Mouse (Mus musculus) inflammation-experienced regulatory T-cells, adult 6 months (primary cell): ENCODE data around the gene Hspb6. TPM values are rescaled to one million over a fixed set of nuclear protein-coding genes. Genes with fewer than 3 reads are reported as not detected.

ENCODE experiments used
- ATAC-seq: one replicate; pipeline ENCODE4 v1.8.0; 2017
- polyA plus RNA-seq, 3 experiments: library from polyadenylated mRNA; unstranded; fragments of 100-300 nt; shearing (Covaris generic); gene quantifications; one replicate each; pipeline ENCODE4 v1.2.1; 2017

The Hspb6 gene
- polyA plus RNA-seq, 3 experiments from 2014 or later = 2.7 to 3.6 (median 2.8) TPM

DNA sequence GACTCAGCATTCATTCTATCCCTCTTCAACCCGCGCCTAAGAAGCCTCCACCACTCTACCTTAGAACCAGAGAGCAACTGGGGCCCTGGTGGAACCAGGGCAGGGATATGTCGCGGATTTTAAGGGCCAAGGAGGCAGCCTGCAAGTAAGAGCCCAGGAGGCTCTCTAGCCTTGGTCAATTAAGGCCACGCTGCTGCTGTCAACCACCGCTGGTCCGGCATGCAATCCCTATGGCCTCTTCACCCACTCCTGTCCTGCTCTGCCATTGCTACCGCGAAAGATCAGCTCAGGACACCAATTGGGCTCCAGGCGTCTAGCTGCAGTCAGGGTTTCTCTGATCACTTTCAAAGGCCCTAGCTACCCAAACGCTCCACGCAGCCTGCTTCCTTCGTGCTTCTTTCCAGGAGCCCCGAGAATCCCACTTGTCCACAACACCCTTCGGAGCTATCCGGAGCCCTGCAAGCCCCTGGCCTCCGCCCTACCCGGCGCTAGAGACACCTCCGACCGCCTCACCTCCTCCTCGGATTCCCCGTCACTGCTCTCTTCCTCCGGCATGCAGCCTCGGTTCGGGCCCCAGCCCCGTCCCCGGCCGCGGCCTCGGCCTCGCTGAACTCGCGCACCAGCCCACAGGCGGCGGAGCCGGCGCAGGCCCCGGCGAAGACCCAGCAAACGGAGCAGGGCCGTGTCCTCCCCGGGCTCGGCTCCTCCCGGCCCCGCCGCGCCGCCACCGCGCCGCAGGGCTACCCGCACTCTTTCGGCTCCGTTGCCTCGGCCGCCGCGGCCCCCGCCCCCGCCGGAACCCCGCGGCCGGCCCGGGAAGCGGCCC is 36.1 kb downstream of the Hspb6 start:
- peak; percentile 20 for ATAC-seq

DNA sequence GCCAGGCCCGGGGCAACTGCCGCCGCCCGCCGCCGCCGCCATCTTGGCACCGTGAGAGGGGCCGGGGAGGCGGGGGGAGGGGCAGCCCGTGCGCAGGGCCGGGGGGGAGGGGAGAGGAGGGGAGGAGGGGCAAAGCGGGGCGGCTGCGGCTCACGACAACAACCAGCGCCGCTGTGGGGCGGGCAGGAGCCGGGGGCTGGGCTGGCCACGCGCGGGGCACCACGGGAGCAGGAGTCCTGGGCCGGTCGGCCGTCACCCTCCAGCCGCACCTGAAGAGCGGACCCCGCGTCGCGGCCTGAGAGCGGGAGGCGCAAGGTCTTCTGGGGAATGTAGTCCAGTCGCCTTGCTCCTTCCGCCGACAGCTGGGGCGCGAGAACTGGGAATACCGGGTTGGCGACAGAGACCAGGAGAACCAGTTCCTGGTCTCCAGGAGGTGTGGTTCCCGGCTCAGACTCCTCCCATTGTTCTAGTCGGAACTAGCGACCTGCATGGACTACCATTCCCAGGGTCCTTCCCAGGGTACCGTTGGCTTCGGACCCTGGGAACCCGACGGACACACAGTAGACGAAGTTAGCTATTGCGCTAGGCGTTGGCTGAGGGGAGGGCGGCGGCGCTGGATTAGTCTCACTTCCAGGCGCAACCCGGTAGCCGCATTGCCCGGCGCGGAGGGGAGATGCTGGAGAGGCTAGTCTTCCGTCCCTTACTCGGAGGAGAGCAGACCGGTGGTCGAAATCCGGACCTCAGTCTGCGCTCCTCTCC is 36.9 kb downstream of the Hspb6 start, which contains the start of gene Kmt2b:
Gene Kmt2b, minus strand, starts transcription at position 51 of the 759 bp plus-strand sequence.
- peak; percentile 83 for ATAC-seq

DNA sequence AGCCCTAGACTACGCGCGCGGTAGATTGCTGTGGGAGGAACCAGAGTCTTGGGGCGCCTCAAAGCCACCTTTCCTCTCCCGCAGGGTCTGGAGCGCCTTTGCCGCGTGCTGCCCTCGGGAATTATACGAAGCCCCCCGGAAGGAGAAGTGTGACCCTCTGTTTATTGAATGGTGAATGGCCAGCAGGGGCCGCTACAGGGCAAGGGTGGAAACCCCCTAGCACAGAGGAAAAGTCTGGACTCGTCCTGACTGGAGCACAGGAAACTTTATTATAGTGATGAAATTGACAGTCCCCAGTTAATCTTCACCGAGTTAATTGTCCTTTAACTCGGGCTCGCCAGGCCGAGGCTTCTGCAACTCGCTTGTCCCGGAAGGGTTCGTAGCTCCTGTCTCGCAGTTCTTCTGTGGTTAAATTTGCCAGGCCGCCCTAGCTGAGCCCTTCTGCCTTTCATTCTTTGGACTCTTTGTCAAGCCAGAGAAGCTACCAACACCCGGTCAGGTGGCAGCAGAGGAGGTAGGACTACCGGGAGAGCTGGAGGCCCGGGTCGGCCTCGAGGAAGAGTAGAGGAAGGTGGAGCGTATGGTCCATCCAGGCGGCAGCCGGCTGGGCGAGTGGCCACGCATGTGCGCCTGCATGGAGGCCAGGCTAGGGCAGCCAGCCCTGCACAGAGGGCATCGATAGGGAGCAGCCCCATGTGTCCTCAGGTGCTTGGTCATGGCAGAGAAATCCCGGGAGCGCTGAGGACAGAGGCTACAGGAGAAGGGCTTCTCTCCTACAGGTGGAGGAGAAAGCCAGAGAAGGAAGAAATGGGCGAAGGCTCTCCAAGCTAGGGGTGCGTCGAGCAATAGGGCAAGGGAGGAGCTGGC is 37.7 kb downstream of the Hspb6 start:
- peak; percentile 7 for ATAC-seq

DNA sequence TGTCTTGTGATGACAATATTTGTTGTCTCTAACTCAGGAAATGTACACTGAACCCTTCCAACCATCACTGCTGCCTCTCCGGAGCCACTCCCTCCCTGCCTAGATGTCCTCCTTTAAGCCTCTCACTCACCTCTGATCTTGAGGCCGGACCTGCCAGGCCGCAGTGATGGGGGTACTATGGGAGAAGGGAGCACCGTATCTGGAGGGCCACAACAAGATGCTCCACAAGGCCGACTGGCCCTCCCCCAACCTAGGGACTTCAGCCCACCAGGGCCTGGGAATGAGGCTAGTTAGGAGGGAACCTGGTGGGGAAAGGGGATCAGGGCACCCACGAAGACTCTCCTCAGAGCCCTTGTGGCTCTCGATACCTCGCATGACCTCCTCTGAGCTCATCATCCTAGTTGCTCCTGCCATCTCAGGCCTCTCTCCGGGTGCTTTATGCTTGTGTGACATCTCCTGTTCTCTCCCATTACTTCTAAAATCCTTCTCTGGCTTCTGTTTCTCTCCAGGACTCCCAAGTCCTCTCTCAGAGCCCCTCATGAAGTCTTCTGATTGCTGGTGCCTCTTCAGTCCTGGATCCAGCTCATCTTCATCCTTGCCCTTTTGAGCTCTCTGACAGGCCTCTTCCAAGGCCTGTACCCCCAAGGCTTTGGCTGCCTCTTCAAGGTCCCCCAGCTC is 39.1 kb downstream of the Hspb6 start:
- no peak for ATAC-seq

DNA sequence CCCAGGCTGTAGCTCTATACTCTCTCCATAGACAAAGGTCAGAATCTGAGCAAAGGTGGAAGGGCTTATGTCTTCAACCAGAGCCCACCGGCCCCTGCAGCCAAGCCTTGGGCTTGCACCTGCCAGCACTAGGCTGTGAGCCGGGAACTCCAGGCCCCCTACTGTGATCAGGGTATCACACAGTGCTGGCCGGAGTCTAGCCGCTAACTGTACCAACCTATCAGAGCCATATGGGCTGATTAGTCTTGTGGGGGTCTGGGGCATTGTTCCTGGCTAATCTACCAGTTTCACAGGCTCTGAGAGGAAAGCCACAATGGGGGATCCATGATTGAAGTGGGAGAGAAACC is 39.6 kb downstream of the Hspb6 start:
- ATAC-seq = no peak

DNA sequence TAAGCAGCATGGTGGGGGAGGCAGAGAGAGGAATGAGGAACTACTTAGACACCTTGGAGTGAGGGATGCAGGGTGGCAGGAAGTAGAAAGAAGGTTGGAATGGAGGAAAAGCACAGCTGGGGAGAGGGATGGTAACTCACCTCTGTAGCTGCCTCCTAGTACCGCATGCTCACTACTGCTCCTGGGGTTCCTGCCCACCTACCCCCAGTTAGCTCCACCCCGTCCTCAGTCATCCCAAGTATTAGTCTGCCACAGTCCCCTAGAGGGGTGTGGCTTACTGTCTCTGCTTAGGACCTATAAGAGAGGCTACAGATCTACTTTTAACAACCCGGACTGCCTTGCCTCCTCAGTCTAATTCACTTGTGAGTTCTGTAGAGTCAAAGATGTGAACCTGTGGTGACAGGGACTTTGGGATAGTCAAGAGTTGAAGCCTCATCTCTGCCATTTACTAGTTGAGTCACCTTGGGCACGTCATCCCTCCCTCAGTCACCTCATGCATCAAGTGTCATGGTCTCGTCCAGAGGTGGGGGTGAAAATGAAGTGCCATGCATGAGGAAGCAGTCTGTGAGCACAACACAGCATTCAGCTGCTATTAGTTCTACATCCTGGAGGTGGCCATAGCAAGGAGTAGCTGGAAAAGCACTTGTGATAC is 40.9 kb downstream of the Hspb6 start:
- no peak for ATAC-seq

DNA sequence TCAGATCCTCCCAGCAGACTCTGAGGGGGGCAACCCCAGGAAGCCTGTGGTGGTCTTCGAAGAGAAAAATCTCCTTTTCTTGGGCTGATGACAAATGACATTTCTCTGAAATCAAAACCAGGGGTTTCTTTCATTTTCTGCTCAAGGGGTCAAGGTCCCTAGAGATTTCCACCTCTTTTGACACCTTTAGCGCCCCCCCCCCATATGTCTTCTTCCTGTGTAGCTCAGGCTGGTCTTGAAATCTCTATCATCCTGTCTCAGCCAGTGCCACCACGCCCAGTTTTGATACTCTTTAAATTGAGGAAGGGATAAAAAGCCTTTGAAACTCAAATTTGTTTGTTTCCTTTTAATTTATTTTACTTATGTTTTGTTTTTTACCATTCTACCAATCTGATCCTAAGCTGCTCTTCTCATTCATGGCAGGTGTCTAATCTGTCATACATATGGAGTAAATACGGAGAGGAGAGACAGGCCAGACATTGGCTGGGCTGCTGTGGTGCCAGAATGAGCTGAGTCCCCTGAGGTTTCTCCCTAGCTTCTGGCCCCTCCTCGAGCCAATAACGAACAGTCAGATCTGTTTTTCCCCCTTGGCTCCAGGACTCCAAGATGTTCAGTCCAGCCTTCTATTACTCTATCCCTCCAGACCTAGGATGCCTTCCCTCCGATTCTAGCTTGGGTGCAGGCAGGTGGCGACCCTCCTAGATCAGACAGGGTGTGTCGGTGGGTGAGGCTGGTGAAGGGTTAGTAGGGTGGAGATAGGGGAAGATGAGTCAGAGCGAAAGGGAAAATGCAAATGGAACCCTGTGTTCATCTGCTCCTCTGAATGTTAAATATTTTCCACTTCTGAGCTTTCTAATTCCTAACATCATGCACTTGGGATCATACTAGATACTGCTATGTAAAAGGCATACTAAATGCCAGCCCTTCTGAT is 41.9 kb downstream of the Hspb6 start:
- ATAC-seq = peak; percentile 41

DNA sequence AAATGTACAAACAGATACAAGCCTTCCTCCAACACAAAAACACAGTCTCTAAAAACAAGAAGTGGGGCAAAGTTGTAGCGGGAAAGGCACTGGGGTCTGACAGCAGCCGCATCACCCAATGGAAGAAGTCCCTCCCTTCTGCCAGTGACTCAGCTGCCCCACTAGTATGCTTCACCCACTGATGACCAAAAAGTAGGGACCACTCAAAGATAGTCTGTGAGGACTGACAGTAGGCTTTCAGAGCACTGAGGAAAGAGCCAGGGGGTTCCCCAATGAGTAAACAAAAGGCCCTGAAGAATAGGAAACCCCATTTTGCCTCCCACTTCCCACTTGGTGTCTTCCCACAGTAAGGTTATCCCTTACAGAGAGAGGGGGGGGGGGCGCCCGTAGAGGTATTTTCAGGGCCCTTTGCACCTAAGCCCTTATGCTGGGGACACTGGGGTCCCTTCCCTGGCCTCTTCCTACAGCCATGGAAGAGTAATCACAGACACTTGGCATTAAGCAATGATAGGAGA is 42.6 kb downstream of the Hspb6 start:
- peak; percentile 46 for ATAC-seq

DNA sequence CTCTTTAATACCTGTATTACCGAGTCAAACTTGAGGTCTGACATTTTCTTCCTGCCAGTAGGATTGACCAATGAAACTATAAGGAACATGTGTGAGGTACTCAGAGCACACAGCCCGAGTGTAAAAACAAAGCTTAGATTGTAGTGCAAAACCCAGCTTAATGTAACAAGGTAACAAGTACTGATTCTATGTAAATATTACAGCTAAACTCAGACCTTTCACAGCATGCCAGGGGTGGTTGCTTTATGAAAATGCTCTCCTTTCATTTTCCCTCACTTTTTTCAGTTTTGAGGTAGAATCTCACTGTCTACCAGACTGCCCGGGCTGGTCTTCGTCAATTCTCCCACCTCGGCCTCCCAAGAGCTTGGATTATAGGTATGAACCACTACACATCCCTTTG is 44.1 kb downstream of the Hspb6 start:
- ATAC-seq = no peak

DNA sequence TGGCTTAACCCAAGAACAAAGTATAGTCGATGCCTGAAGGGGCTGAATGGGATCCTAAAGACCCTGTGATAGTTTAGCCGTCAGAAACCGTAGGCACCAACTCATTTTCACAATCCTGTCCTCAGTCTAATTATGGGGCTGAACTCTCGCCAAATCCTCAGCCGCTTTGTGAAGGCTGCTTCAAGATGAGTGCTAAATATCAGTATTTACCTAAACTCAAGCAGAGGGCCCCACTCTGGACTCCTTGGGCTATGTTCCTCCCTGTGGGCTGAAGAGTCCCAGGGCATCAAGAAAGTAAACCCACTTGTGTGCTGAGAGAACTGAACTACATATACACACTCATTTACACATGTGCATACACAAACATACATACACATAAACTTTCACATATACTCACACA is 44.8 kb downstream of the Hspb6 start:
- no peak for ATAC-seq

DNA sequence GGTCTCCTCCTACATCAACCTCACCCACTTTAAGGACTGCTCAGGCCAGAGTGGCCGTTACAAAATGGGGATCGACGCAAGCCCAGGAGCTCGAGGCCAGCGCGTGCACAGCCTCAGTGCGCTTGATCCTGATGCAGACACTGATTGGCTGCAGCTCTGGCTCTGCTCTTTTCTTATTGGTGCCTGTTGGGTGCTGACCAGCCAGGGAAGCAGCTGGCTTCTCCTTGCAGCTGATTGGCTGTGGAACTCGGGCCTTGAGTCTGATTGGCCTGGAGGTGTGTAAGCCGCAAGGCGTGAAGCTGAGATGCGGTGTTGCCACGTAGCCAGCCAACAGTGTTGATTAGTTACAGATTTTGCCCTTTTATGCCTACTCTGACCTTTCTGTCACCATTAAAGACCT is 46.8 kb downstream of the Hspb6 start, which contains the start of gene Zbtb32:
Gene Zbtb32, minus strand, starts transcription at position 124 of the 400 bp plus-strand sequence.
- no peak for ATAC-seq

DNA sequence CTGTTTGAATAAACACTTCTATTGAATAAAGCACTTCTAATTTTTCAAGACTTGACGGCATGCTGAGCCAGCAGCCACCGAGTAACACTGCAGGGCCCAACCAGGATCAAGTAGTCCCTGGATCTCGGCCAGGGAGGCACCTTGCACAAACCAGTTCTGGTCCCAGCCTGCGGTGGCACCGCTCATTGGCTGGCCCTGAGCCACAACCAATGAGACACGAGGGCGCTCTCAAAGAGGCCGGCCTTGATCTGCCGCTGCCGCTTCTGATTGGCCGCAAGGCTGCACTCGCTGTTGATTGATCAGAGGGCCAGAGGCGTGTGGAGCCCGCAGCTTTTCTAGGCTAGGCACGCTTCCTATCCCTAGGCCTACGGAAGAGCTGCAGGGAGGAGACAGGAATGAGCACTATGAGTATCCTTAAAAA is 48.0 kb downstream of the Hspb6 start:
- ATAC-seq = peak; percentile 85

DNA sequence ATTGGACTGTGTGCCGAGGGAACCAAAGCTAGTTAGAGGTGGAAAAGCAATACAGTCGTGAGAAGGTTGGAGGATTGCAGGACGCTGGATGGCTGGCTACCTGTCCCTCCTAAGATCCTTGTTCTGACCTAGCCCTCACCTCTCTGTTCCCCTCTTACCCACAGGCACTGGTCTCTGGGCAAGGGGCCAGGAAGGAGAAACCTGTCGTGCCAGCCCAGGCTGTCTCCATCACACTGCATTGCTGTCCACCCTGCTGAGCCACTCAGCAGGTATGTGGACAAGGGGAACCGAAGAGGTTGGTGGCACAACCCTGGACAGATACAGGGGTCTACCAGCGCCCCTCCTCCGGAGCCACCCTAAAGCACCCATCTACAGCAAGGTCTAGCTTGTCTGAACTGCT is 48.7 kb downstream of the Hspb6 start:
- no peak for ATAC-seq

DNA sequence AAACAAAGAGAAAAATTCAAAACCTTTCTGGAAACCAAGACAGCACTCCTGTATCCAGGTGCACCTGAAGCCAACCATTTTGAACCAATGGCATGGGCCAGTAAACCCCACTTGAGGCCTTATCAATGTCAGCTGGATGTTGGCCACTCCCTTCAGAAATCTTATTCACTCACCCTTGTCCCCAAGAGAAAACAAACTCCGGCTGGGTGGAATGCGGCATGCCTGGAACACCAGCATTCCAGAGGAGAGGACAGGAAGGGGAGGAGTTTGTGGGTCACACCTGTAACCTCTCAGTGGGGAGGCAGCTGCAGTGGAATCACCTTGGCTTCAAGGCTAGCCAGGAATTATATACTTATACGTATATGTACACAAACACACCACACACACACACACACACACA is 50.6 kb downstream of the Hspb6 start:
- no peak for ATAC-seq

DNA sequence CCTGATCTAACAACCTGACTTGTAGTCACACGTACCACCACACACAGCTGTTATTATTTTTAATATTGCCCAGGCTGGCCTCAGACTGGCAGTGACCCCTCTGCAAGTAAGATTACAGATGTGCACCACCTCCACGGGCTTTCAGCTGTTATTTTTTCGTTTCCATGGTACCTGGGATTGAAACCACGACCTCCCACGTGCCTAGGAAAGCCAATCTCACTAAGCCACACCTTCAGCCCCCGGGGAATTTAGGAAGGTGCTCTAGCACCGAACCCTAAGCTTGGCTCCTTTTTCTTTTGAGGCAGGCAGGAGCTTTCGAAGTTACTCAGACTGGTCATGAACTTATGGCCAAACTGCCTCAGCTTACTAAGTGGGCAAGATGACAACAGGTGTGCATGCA is 52.4 kb downstream of the Hspb6 start:
- no peak for ATAC-seq

DNA sequence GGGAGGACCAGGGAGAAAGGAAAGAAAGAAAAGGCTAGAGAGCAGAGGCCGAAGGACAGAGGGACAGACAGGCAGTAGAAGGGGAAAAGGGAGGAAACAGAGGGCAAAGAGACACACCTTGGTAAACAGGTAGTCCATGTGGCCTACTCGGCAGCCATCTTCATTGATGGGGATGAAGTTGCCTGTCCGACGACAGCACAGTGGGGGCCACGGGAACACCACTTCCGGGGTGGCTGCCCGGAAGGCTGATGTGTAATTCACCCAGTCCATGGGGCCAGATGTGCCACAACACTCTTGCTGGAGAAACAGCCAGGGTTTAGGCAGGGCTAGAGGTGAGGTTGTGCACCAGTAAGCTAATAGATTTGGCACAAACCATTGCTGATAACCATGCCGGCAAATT is 53.0 kb downstream of the Hspb6 start:
- no peak for ATAC-seq
